Mouse (Mus musculus) spleen, postnatal 14 days (tissue): ENCODE measurements around the gene Tmed10.

Source experiments
- DNase-seq, 2 experiments: peaks; one replicate each; pipeline ENCODE4 v3.0.0; 2021 to 2022; ENCODE audit warnings: low spot score in 2 of 2

Gene Tmed10

DNA sequence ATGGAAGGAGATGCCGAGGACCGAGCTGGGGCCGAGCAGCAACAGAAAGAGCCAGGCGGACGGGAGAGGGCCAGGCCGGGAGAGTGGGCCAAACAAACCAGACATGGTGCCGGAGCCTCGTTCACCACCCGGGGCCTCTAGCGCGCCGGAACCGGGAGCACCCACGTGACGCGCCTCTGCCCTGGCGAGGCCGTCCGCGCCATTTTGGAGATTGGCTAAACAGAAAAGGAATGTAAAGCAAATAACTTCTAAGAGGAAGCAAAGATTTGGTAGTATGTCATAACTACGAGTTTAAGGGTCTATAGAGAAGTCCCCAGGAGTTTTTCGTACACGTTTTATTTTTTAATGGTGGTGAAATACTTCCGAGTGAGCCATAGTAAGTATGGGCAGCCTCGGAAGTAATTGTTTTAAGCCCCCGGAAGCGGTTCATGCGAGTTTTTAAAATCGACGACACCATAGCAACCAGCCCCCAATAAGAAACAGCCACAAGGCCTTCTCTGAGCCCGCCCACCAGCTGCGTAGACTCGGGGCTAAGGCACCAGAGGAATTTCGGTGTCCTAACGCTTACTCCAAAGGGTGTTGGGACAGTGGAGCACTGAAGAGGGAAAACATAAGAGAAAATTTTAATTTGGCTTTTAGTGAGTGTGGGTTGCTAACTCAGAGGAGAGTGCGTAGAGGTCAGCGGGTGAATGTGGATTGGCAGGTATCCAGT, at the start of gene Tmed10:
Gene Tmed10, minus strand, starts transcription at position 287 of the 712 bp plus-strand sequence.
- peak; percentile 68 to 76 for DNase-seq

DNA sequence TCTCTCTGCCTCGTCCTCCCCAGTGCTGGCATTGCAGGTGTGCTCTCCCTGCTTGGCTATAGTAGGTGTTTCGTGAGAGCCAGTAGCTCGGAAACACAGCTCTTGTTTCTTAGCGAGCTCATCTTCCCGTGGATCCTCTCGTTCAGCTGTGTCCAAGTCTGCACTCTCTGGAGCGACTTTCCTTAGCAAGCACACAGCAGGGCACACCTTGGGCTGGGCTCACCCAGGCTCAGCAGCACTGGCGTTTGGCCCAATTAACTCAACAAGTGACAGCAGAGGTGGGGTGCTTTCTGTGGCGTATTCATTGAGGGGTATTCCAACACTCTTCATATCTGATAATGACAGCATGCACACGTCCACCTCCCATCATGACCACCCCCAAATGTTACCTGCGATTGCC, 48.6 kb upstream of the Tmed10 start:
- no peak for DNase-seq

DNA sequence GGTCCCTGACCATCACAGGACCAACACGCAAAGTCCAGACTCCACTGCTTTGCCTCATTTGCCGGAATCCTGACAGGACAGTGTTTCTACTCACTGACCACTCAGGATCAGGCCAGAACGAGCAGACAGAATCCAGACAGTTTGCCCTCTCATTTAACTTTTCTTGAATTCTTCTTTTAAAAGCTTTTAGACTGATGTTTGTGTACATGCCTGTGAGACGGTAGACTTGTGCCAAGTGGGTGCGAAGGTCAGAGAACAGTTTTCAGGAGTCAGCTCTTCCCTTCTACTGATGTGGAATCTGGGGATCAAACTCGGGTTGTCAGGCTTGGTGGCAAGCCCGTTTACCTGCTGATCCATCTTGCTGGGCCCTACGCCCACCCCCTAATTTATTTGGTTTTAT, 47.9 kb upstream of the Tmed10 start:
- no peak for DNase-seq

DNA sequence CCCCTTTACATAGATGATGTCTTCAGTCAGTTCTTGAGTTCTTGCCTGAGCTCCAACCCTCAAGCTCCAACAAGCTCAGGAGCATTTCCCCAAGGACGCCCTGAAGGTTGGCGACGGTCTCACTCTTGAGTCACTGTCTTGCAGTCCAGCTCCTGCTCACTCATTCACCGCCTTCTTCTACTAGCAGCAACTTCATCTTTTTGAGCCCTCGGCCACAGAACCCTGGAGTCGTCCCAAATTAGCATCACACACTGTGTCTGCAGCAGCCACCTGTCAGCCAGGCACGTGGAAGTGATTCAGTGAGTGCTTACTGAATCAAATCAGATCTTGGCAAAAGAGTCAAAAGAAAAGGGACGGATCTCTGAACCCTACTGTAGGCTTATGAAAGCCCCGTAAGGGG, 46.3 kb upstream of the Tmed10 start:
- DNase-seq: no peak

DNA sequence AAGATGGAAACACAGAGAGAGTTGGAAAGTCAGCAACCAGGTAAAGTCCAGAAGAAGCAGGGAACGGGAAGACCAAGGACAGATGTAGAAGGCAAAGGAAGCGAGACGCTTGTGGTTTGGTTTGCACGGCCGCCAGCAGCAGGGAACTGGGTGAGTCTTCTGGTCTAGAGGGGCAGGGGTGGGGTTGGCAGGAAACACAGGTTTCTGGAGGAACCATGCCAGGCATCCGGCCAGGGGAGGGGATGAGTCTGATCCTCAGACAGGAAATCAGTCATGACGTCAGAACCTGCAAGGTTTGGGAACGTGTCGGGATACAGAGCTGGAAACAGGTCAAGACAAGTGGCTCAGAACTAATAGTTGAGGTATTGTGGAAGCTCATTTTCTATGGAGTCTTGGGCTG, 43.2 kb upstream of the Tmed10 start:
- DNase-seq: no peak

DNA sequence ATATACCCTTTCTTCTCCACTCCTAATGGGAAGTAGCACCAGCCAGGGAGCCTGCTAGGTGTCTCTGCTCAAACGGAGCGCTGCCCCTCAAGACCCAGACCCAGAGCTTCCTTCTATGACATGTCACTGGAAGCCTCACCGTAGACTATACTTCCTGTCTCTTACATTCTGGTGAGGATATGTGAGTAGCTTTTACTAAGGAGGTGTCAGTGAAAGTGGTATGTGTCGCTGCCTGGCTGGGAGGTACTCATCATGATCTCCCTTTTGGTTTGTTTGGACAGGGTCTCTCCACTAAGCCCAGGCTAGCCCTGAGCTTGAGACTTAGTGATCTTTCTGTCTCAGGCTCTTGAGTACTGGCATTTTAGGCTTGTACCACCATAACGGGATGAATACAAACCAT, 41.7 kb upstream of the Tmed10 start:
- no peak for DNase-seq

DNA sequence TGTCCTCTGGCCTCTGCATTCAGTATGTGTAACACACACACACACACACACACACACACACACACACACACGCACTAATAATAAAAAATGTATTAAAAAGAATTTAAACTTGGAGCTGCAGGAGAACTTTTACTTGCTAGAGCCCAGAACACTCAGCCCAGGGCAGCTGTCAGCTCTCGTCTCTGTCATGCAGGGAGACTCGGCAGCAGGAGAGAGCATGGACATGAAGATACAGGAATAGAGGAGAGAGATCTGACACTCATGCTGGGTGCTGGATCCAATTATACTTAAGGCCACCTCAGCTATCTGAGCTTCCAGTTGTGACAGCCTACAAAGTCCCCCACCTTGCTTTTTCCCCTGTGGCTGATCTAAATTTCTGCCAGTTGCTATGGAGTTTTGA, 41.2 kb upstream of the Tmed10 start:
- no peak for DNase-seq

DNA sequence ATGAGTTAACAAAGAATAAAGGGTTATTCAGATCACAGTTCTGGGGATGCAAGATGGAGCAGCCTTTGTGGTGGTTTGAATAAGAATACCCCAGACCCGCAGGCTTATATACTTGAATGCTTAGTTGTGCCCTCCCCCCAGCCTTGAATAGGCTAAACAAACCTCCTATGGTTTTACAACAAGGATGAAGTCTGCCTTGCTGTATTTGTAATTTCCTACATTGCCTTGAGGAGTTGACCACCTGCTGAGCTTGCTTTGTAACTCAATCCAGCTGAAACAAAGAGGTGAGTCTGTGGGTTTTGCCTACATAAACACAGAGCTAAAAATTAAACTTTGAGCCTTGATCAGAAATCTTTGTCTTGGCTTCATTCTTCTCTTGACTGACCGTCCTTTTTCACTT, 36.5 kb upstream of the Tmed10 start:
- DNase-seq: no peak

DNA sequence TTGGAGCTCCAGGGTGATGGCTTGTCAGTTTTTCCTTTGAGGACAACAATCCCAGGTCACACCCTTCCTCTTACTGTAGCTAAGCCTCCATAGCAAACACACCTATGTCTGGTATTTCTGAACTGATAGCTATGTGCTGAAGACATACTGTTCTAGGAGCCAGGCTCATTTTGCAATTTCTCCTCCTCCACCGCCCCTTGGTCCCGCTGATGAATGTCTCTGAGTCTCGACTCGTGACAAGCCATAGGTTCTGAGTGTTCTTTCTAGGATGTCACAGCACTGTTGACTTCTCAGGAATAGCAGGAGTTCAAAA, 23.3 kb upstream of the Tmed10 start:
- DNase-seq: no peak

DNA sequence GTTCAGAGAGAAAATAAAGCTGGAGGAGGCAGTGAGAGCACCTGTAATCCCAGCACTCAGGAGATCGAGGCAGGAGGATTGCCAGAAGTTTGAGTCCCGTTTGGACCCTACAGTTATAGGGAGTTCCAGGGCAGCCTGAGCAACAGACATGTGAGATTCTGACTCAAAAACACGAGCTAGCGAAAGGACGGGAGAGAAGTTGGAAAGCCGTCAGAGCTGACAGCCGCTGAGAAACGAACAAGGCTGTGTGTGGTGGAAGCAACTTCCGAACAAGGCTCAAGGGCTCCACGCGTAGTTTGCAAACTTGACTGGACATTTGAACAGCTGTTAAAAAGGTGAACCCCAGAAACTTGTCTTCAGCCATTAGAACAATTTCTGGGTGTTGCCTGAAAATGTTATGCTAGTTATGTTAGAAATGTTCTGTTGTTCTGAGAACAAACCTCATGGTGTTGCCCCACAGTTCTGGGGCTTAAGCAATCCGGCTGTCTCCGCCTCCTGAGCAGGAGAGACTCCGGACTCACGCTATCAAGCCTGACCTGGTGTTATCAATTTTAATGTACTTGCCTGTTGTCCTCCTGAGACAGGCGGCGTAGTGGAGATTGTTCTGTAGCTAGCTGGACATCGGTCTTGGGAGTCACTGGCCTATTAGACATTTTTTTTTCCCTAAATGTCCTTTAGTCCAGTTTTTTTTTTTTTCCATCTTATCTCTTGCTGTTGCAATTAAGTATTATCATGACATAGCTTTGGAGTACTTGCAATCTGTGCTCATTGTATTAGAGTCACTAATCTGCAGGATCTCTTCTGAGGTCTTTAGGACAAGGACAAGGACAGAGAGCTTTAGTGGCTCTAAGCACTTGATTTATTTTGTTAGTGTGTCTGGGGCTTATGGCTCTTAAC, 22.7 kb upstream of the Tmed10 start:
- no peak for DNase-seq

DNA sequence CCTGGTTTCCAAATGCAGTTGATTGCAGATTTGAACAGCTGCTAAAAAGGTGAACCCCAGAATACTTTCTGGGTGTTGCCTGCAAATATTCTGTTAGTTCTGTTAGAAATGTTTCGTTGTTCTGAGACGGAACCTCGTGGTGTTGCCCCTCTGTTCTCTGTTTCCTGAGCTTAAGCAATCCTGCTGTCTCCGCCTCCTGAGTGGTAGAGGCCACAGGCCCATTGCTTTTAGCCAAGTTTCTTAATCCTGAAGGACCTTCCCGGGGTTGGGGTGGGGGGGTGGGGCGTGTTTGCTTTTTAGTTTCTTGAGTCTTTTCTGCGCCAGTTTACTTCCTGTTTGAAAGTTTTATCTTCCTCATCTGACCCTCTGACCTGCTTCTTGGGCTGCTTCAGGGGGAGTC, 19.3 kb upstream of the Tmed10 start:
- DNase-seq: no peak

DNA sequence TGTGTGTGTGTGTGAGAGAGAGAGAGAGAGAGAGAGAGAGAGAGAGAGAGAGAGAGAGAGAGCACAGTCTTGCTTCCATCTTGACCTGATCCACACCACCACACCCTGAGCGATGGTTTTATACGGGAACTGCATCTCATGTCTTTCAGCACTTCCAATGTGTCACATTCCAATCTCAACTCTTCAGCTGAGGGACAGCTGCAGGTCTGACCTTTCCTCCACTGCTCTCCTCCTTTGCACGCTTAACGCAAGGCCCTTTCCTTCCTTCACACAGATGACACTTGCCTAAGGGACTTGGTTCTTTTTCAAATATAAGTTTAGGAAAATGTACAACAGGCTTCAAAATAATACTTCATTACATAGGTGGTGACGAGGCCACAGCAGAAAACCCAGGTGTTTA, 18.9 kb upstream of the Tmed10 start:
- no peak for DNase-seq

DNA sequence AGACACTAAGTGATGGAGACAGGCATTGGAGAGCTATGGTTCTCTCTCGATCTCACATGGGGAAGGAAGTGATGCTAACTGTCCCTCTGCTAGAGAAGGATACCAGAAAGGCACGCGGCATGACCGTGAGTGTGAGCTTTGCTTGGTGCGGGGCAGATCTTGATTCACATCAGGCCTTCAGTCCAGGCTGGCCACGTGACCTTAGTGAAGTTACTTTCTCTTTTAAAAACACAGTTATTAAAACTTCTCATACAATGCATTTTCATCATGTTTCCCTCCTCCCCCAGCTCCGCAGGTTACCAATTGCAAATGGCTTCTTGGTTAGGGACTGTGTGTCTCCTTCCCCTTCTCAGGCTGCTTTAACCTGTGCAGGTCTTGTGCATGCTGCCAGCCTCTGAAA, 16.5 kb upstream of the Tmed10 start:
- no peak for DNase-seq

DNA sequence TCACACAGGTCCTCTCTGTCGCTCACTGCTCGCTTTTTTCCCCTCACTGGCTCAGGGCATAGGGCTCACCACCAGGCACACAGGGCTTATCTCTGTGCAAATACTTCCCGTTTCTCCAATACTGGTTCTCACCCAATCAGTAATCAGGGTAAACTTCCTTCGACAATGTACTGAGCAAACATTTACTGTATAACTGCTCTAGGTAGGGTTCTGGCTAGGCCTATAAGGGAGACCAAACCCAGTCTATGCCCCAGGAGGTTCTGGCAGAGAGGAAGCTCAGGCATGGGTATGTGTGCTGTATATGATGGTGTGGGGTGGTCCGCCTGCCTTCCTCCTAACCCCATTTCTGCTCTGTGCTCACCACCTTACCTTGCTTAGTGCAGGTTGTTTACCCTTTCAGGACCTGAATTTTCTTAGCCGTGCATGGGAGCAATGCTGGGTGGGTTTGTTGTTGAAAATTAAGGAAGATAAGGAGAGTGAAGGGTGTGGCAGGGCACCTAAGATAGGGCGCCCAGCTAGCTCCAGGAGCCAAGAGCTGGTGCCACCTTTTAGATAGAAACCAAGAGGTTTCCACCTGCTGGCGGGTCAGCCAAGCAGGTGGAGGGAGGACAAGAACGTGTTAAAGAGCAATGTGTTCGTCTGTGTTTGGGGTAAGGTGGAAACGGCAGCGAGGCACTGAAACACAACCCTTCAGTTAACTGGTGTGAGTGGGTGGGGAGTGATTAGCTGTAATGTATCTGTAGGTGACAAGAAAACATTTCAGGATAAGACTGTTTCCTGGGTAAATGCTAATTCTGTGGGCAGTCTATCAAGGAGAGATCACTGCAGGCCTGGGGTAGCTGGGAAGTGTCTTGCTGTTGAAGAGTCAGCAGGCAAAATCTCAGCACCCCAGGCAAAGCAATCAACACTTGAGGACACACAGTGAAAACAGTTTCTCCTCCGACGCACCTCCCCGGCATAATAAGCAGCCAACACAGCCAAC, 14.8 kb upstream of the Tmed10 start:
- no peak for DNase-seq

DNA sequence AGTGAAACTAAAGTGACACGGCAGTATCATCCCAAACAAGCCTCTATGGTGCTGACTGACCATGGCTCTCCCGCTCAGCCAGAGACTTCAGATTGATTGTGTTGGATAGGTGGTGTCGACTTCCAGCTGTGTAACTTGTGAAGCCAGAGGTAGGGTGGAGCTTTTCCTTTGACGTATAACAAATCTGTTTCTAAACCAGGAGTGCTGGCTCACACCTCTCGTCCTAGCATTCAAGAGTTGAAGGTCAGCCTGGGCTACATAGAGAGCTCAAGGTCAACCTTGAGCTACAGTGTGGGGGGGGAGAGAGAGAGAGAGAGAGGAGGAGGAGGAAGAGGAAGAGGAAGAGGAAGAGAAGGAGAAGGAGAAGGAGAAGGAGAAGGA, 11.3 kb upstream of the Tmed10 start:
- no peak for DNase-seq

DNA sequence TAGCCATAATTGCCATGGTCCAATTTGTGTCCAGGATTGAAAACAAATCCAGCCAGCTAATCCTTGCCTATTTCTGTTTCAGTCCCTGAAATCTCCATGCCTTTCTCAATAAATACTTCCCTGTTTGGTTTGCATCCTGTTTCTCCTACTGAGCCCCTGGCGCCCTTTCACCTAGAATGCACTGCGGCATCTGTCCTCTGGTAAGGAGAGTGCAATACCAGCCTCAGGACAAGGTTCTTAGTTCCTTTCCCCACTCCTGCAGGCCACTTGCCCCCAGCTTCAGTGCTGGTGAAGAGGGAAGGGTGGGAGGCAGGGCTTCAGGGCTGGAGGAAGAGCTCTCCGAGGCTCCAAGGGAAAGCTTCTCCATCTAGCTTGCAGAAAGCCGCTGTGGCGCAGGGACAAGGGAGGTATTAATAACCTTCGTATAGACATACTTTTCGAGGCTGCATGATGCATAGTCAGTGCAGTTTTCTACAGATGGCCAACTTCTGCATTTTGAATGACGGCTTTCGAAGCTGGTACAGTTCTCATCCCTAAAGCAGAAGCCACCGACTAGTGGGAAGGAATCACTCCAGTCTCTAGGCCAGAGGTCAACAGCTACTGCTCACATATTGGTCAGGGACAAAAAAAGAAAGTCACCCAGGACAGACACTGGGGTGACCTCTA, 10.8 kb upstream of the Tmed10 start:
- no peak for DNase-seq

DNA sequence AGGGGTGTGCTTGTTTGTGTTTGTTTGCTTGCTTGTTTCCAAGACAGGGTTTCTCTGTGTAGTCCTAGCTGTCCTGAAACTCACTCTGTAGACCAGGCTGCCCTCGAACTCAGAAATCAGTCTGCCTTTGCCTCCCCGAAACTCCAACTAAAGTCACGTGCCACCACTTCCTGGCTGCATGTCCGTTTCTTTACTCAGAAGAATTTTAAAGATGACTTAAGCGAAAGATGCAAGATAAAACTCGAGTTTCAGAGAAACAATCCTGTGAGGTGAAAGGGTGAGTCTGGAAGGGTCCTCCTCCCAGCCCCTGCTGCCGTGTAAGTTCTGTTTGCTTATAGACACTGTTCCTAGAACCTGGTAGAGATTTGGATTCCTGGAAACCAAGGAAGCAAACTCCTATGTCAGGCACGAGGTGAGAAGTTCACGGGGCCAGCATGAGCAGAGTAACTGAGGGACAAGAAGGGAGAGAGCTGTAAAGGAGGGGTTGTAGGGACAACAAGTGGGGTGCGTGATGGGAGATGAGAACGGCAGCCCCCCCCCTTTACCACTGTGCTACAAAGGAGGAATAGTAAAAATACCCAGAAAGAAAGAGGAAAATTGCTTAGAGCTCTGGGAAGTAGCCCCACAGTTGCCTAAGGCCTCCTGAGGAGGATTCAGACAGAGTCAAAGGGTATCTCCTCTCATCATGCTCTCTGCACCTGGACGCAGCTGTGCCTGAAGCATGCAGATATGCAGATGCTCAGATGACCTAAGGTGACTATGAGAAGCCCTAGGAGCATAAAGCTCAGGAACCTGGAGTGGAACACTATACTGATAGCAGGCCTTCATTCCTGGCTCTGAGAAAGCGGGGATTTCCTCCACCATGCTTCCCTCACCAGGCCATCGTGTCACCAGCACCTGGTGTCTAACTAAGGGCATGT, 8.4 kb upstream of the Tmed10 start:
- no peak for DNase-seq

DNA sequence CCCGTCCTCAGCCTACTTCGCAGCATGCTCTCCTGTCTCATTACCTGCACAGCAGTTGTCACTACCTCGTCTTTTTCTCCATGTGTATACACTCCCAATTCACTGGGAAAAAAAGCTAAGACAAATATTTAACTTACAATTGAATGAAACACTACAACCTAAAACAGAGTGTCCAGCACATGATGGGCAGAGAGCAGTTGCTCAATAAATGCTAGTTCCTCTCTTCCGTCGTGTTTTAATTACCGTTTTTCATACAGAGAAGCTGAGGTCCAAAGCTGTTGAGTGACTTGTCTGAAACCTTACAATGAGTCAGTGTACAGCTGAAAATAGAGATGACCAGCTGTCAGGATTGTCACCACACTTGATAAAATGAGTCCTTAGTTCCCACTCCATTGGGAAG, 6.9 kb upstream of the Tmed10 start:
- no peak for DNase-seq

DNA sequence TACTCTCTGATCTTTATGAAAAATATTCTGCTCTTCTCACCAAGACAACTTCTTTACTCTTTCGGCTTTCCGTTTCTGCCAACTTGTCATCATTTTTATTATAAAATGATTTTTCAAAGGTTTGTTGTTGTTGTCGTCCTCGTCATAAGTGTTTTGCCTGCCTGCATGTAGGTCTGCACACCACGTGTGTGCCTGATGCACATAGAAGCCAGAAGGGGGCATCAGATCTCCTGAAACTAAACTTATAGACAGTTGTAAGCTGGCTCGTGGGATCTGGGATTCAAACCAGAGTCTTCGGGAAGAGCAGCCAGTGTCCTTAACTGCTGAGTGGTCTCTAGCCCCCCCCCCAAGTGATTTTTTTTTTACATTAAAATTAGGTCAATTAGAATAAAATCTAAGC, 6.3 kb upstream of the Tmed10 start:
- DNase-seq: no peak

DNA sequence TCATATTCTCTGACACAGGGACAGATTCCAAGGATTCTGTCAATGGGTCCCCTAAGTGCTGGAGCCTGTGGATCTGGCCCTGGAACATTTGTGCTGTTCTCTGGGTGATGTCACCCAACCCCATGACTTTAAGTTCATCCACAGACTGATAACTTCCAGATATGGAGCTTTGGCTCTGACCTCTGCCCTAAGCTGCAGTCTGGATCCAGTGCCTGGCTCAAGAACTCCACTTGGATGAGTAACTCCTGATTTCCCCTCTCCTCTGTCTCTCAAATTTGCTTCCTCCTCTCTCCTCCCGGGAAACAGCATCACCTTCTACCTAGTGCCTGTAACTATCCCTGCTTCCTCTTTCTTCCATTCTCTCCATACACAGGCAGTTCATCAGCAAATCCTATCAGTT, 5.7 kb upstream of the Tmed10 start:
- DNase-seq: no peak

DNA sequence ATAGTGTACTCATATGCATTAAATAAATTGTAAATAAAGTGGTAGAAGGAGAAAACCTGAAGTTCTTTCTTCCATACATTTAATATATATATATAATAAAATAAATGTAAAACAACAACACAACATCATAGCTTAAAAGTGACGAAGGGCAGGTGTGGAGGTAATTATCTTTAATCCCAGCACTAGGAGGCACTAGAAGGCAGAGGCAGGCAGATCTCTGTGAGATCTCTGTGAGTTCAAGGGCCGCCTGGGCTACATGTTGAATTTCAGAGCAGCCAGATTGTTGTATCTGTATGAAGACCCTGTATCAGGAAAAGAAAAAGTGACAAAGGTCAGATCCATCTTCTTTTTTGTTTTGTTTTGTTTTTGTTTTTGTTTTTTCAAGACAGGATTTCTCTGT, 3.6 kb upstream of the Tmed10 start:
- DNase-seq: no peak
